Mouse (Mus musculus) heart, embryonic 14.5 days (tissue): ENCODE data around the gene Fyn. TPM values are rescaled to one million over a fixed set of nuclear protein-coding genes. Genes with fewer than 3 reads are reported as not detected.

ENCODE experiments used
- ATAC-seq: fragments of 200-750 bp; cut with Nextera tagmentation; 2 replicates; pipeline ENCODE4 v1.8.0; 2017; ENCODE audit warnings: low read depth, moderate TSS enrichment; ENCODE audit not compliant: insufficient number of reproducible peaks, insufficient read depth, low FRiP score
- H3K27ac ChIP-seq, 2 experiments: fragments of 200-500 bp in 1 of 2; fragments of 300-500 bp in 1 of 2; sonication (generic) in 1 of 2; replicated peaks in 1 of 2; 2 replicates each; pipeline ENCODE4 v1.5.1; 2012 to 2014; ENCODE audit warnings: low read depth in 2 of 2, low read length in 2 of 2, control low read depth in 1 of 2, mild to moderate bottlenecking in 1 of 2, mixed read lengths in 1 of 2; ENCODE audit not compliant: control insufficient read depth in 1 of 2, insufficient read depth in 1 of 2
- H3K27me3 ChIP-seq: fragments of 300-500 bp; sonication (generic); 2 replicates; pipeline ENCODE4 v1.6.1; 2014; ENCODE audit warnings: mild to moderate bottlenecking, low read length, control low read depth; ENCODE audit not compliant: control insufficient read depth, insufficient read depth
- H3K36me3 ChIP-seq: fragments of 300-500 bp; sonication (generic); 2 replicates; pipeline ENCODE4 v1.6.1; 2014; ENCODE audit warnings: mild to moderate bottlenecking, control low read depth, low read length, mixed read lengths; ENCODE audit not compliant: control insufficient read depth, insufficient read depth
- H3K4me1 ChIP-seq, 2 experiments: fragments of 200-500 bp in 1 of 2; fragments of 300-500 bp in 1 of 2; sonication (generic) in 1 of 2; 2 replicates each; pipeline ENCODE4 v1.6.1; 2012 to 2014; ENCODE audit warnings: low read length in 2 of 2, control low read depth in 1 of 2, mixed read lengths in 1 of 2; ENCODE audit not compliant: control insufficient read depth in 2 of 2, insufficient read depth in 2 of 2
- H3K4me2 ChIP-seq: fragments of 300-500 bp; sonication (generic); 2 replicates; pipeline ENCODE4 v1.6.1; 2014; ENCODE audit warnings: mild to moderate bottlenecking, low read length
- H3K4me3 ChIP-seq, 2 experiments: fragments of 200-500 bp in 1 of 2; fragments of 300-500 bp in 1 of 2; sonication (generic) in 1 of 2; 2 replicates each; pipeline ENCODE4 v1.5.1; 2012 to 2014; ENCODE audit warnings: low read length in 2 of 2, mild to moderate bottlenecking in 2 of 2, control low read depth in 1 of 2, low read depth in 1 of 2, moderate library complexity in 1 of 2; ENCODE audit not compliant: control insufficient read depth in 1 of 2, insufficient read depth in 1 of 2
- H3K9ac ChIP-seq: fragments of 300-500 bp; sonication (generic); 2 replicates; pipeline ENCODE4 v1.6.1; 2014; ENCODE audit warnings: mild to moderate bottlenecking, low read length
- H3K9me3 ChIP-seq: fragments of 300-500 bp; sonication (generic); 2 replicates; pipeline ENCODE4 v1.6.1; 2016; ENCODE audit warnings: low read length, control low read depth; ENCODE audit not compliant: control insufficient read depth
- WGBS: fragments of 180-500 bp; shearing (Covaris S2); extraction: QIAGEN DNeasy Blood & Tissue Kit; methylation state at CpG from one replicate; pipeline ENCODE4 v1.1.7; 2014; 5-methylcytosine and 5-hydroxymethylcytosine counted together
- polyA plus RNA-seq: library from polyadenylated mRNA; unstranded; fragments of >200 nt; fragmentation: Nextera tagmentation; extraction: Ambion mirVana; gene quantifications from 2 replicates; pipeline ENCODE4 v1.2.1, GENCODE M21; 2014

Fyn gene
- polyA plus RNA-seq, 1 experiment from 2014 or later, result 20.3 TPM

DNA sequence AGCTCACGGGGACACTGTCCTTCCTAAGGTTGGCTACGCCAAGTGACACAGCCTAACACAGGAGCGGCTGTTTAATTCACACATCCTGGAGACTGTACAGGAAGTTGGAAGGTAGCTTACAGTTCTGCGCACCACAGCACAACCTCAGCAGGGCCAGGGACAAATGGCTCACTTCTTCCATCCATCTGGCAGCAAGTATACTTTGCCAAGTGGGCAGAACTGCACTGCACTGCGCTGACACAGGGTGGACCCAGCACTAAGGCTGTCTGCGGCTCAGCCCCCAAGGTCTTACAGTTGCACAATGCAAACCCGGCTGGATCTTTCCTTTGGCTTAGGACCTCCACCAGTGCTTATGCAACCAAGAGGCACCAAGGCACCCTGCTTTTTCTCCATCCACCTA, 138.2 kb downstream of the Fyn start:
- H3K27me3 ChIP-seq, result no peaks in the 10 kb centered on the region
- H3K4me3 ChIP-seq, result no peak overlapping the region
- ATAC-seq, result no peak; the same call in 1 of the 2 replicates
- H3K36me3 ChIP-seq, result 0 out of 2 replicates have a peak, but pooled peaks cover 1% of the 10 kb centered on the region
- H3K9me3 ChIP-seq, result no peaks in the 10 kb centered on the region
- no peak overlapping the region for H3K4me2 ChIP-seq
- H3K27ac ChIP-seq, result no peak overlapping the region
- no peak overlapping the region for H3K9ac ChIP-seq
- 79% methylated on average over 7 of the region's 7 CpGs for WGBS
- peaks cover 8 to 11% of the 10 kb centered on the region in 2 experiments for H3K4me1 ChIP-seq

DNA sequence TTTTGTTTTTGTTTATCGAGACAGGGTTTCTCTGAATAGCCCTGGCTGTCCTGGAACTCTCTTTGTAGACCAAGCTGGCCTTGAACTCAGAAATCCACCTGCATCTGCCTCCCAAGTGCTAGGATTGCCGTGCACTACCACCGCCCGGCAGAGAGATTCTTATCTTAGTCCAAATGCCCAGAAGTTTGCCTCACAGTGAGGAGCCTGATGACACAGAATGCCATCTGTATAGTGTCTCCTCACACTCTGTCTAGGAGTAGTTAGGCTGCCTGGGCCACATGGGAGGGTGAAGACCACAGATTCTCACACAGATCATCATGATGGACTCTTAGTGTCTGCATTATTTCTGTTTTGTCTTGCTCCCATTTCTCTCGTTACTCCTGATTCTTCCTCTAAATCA, 140.1 kb downstream of the Fyn start:
- no peaks in the 10 kb centered on the region for H3K9me3 ChIP-seq
- 0 out of 2 replicates have a peak, but pooled peaks cover 11% of the 10 kb centered on the region for H3K36me3 ChIP-seq
- no peak overlapping the region for H3K4me3 ChIP-seq
- H3K4me1 ChIP-seq, result peaks cover 0 to 2% of the 10 kb centered on the region in 2 experiments; a peak in 2 of 4 replicates
- no peak overlapping the region for H3K27ac ChIP-seq
- H3K27me3 ChIP-seq, result no peaks in the 10 kb centered on the region
- 62% methylated on average over 5 of the region's 5 CpGs for WGBS
- no peak for ATAC-seq
- H3K4me2 ChIP-seq, result no peak overlapping the region
- H3K9ac ChIP-seq, result no peak overlapping the region

DNA sequence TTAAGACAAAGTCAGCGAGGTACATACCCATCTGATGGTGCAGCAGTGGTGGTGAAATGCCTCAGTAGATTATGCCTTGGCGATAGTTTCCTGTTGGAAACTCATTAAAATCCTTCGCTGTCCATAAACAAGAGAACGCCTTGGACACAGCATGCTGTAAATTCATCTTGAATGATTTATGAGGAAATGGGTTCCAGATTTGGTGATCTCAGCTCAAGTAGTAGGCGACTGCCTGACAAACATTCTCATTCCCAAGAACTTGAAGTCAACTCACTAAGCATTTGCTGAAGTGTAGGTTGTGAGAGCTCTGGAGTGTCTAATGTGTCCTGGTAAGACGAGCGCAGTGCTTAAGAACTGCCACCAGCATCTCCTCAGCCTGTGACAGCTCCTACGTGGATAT, 141.3 kb downstream of the Fyn start:
- no peak overlapping the region for H3K9ac ChIP-seq
- 0 out of 2 replicates have a peak, but pooled peaks cover 11% of the 10 kb centered on the region for H3K36me3 ChIP-seq
- no peak overlapping the region for H3K4me2 ChIP-seq
- H3K4me1 ChIP-seq, result no peaks in the 10 kb centered on the region; a peak in 1 of 4 replicates
- no peak overlapping the region for H3K27ac ChIP-seq
- H3K27me3 ChIP-seq, result no peaks in the 10 kb centered on the region
- WGBS, result 76% methylated on average over 8 of the region's 8 CpGs
- ATAC-seq, result no peak
- no peaks in the 10 kb centered on the region for H3K9me3 ChIP-seq
- H3K4me3 ChIP-seq, result no peak overlapping the region

DNA sequence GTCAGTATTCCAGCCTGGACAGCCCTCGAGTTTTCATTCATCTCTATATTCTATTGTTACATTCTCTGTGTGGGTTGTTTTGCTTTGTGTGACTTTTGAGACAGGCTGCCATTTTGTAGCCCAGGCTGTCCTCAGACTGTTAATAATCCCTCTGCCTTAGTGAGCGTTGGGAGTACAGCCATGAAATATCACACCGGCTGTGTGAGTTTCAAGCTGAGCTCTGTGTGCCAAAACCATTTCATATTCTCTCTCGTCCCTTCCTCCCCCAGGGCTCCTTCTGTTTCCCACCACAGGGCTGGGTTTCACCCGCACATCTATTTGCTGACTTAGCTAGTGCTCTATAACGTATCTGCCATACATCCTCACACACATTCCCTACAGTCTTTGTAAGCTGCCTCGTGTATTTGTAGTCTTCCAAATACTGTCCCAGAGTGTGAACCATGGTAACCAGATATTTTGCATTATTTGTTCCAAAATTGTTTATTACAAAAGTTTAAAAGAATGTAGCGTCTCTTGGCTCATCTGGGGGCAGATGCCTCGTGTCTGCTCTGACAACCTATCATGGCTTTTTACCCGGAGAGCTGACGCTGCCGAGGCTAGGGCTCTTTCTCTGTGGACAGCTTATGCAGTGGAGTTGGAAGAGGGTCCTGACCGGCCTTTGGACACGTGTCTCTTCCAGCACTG, 144.1 kb downstream of the Fyn start:
- Histone ChIP-seq H3K4me3 (no peak overlapping the region), H3K27ac (no peak overlapping the region), H3K4me2 (no peak overlapping the region), H3K36me3 (peaks cover 26% of the 10 kb centered on the region), H3K4me1 (no peaks in the 10 kb centered on the region), H3K9me3 (no peaks in the 10 kb centered on the region), H3K9ac (no peak overlapping the region), H3K27me3 (no peaks in the 10 kb centered on the region)
- 85% methylated on average over 14 of the region's 14 CpGs for WGBS
- ATAC-seq, result no peak

DNA sequence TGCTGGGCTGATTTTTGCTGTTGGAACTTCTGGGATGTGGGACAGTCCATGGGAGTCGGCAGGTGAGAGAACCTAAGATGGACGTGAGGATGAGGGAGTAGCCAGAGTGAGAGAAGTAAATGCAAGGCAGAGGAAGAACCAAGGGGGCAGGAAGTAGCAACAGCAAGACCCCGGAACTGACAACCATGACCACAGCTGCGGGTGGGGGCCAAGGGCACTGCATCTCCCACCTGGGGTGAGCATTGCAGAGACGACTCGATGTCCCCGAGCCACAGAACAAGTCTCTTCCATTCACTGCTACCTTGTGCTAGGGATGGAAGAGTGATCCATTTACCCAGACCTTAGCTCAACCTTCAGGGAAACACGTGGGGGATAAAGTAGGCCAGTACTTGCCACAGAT, 146.3 kb downstream of the Fyn start:
- Histone ChIP-seq H3K9me3 (no peaks in the 10 kb centered on the region), H3K36me3 (peaks cover 26% of the 10 kb centered on the region), H3K27ac (no peak overlapping the region), H3K4me2 (no peak overlapping the region), H3K9ac (no peak overlapping the region), H3K4me1 (peaks cover 0 to 4% of the 10 kb centered on the region in 2 experiments; a peak in 2 of 4 replicates), H3K27me3 (no peaks in the 10 kb centered on the region), H3K4me3 (no peak overlapping the region)
- WGBS, result 91% methylated on average over 8 of the region's 8 CpGs
- no peak for ATAC-seq

DNA sequence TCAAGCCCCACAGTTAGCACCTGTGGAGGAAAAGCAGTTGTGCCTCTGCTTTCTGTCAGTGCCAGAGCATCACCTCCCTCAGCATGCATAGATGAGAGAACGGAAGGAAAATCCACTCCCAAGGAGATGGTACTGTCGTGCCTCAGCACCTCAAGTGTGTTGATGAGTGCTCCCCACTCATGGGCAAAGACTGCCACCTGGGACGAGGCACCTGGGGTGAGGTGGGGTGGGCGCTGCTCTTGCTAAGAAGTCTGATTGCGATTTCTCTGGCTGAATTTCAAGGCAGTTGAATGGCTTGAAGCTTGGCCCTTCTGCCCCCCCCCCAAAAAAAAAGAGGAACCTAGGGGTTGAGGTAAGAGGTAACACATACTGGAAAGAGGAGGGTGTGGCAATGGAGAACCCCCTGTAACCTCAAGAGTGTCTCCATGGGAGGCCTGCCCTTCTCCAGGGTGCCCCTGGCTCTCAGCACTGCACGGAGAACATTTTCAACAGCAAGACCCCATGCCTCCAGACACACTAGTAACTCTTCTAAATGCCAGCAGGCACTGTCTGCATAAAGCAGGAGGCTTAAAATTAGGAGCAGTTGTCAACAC, 148.0 kb downstream of the Fyn start:
- Histone ChIP-seq H3K4me2 (no peak overlapping the region), H3K36me3 (peaks cover 26% of the 10 kb centered on the region), H3K9ac (no peak overlapping the region), H3K4me1 (peaks cover 4 to 16% of the 10 kb centered on the region in 2 experiments), H3K27me3 (no peaks in the 10 kb centered on the region), H3K9me3 (no peaks in the 10 kb centered on the region), H3K4me3 (no peak overlapping the region), H3K27ac (no peak overlapping the region)
- no peak for ATAC-seq
- 80% methylated on average over 6 of the region's 6 CpGs for WGBS

DNA sequence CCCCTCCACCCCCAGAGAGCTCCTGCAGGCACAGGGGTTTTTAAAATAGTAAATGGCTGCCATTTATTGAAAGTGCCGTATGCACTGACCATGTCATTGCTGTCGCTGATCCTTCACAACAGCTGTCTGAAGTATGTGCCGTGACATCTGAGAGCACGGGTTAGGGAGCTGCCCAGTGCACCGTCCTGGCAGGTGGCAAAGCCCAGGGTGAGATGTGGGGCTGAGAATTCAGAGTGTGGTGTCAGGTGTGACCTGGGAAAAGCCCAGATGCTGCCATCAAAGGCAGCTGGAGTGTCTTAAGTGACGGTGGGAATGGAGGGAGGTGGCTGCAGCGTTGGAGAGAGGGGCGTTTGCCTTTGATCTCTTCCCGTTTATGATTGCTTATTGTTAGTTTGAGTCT, 148.7 kb downstream of the Fyn start:
- Histone ChIP-seq H3K4me3 (no peak overlapping the region), H3K4me1 (peaks cover 11 to 23% of the 10 kb centered on the region in 2 experiments), H3K9me3 (no peaks in the 10 kb centered on the region), H3K27ac (no peak overlapping the region), H3K27me3 (no peaks in the 10 kb centered on the region), H3K9ac (no peak overlapping the region), H3K4me2 (no peak overlapping the region), H3K36me3 (peaks cover 20% of the 10 kb centered on the region)
- 72% methylated on average over 9 of the region's 9 CpGs for WGBS
- no peak for ATAC-seq
